Mouse (Mus musculus): Measurements from ENCODE around the gene Mfge8. TPM values are rescaled to one million over a fixed set of nuclear protein-coding genes. Genes with fewer than 3 reads are reported as not detected.
A peak's percentile ranks its signal among the peaks of the same experiment; 100 is the strongest.

Mfge8 gene
- total and polyA plus RNA-seq, 2 experiments from 2014 or later = 250 to 285 TPM

- peaks cover 17% of the 10 kb centered on the region for H3K36me3 ChIP-seq (replicated peaks; ENCODE audit: control insufficient read depth, insufficient read depth, low read length)
- H3K27ac ChIP-seq (ENCODE audit: low read depth) = no peak overlapping the region
- no peak overlapping the region for H3K9ac ChIP-seq (replicated peaks; ENCODE audit: low read depth, low read length)
- no peak overlapping the region for H3K4me3 ChIP-seq (ENCODE audit: low read depth, low read length)
- peaks cover 7% of the 10 kb centered on the region; the same call in 1 of the 2 replicates for H3K27me3 ChIP-seq (ENCODE audit: control insufficient read depth, insufficient read depth, low read length)
- ATAC-seq (ENCODE audit: insufficient read depth, low read depth) (no peak), DNase-seq (ENCODE audit: low spot score) (no peak)
- H3K9me3 ChIP-seq (replicated peaks; ENCODE audit: control insufficient read depth, low read length) = no peaks in the 10 kb centered on the region
- H3K4me2 ChIP-seq (ENCODE audit: low read depth, low read length) = no peak overlapping the region
- TF ChIP-seq CTCF (IDR thresholded peaks at IDR 0.05; ENCODE audit: low read depth) (peak; percentile 40), EP300 (IDR thresholded peaks at IDR 0.05; ENCODE audit: low read depth) (no peak)
- 25% methylated on average over 8 of the region's 8 CpGs for WGBS
- H3K4me1 ChIP-seq (ENCODE audit: control insufficient read depth, insufficient read depth) = peaks cover 18% of the 10 kb centered on the region
Measured at GRCm38 (mm10) chr7:79129883-79130282, 19.0 kb downstream of the Mfge8 start.

- Histone ChIP-seq H3K27ac (ENCODE audit: low read depth) (no peak overlapping the region), H3K4me2 (ENCODE audit: low read depth, low read length) (no peak overlapping the region), H3K9ac (replicated peaks; ENCODE audit: low read depth, low read length) (no peak overlapping the region), H3K4me1 (ENCODE audit: control insufficient read depth, insufficient read depth) (no peaks in the 10 kb centered on the region), H3K4me3 (ENCODE audit: low read depth, low read length) (no peak overlapping the region), H3K9me3 (replicated peaks; ENCODE audit: control insufficient read depth, low read length) (no peaks in the 10 kb centered on the region), H3K36me3 (replicated peaks; ENCODE audit: control insufficient read depth, insufficient read depth, low read length) (no peaks in the 10 kb centered on the region), H3K27me3 (ENCODE audit: control insufficient read depth, insufficient read depth, low read length) (no peaks in the 10 kb centered on the region)
- DNase-seq (ENCODE audit: low spot score) = no peak
- 72% methylated on average over 5 of the region's 5 CpGs for WGBS
- ATAC-seq (ENCODE audit: insufficient read depth, low read depth) = no peak
- no peak for TF ChIP-seq CTCF (IDR thresholded peaks at IDR 0.05; ENCODE audit: low read depth)
- TF ChIP-seq EP300 (IDR thresholded peaks at IDR 0.05; ENCODE audit: low read depth) = no peak
Measured at GRCm38 (mm10) chr7:79123465-79123864, 25.4 kb downstream of the Mfge8 start.

GRCm38 (mm10) chr7:79113848-79114247, 35.0 kb downstream of the Mfge8 start:
- TF ChIP-seq CTCF (IDR thresholded peaks at IDR 0.05; ENCODE audit: low read depth) (no peak), EP300 (IDR thresholded peaks at IDR 0.05; ENCODE audit: low read depth) (no peak)
- H3K27me3 ChIP-seq (ENCODE audit: control insufficient read depth, insufficient read depth, low read length) = no peaks in the 10 kb centered on the region
- no peak for DNase-seq (ENCODE audit: low spot score)
- ATAC-seq (ENCODE audit: insufficient read depth, low read depth) = no peak
- H3K9me3 ChIP-seq (replicated peaks; ENCODE audit: control insufficient read depth, low read length) = no peaks in the 10 kb centered on the region
- H3K27ac ChIP-seq (ENCODE audit: low read depth) = no peak overlapping the region
- no peaks in the 10 kb centered on the region for H3K36me3 ChIP-seq (replicated peaks; ENCODE audit: control insufficient read depth, insufficient read depth, low read length)
- H3K9ac ChIP-seq (replicated peaks; ENCODE audit: low read depth, low read length) = no peak overlapping the region
- no peak overlapping the region for H3K4me3 ChIP-seq (ENCODE audit: low read depth, low read length)
- WGBS = 72% methylated on average over 4 of the region's 4 CpGs
- H3K4me1 ChIP-seq (ENCODE audit: control insufficient read depth, insufficient read depth) = no peaks in the 10 kb centered on the region
- H3K4me2 ChIP-seq (ENCODE audit: low read depth, low read length) = no peak overlapping the region

- ATAC-seq (ENCODE audit: insufficient read depth, low read depth) (no peak), DNase-seq (ENCODE audit: low spot score) (no peak)
- Histone ChIP-seq H3K4me3 (ENCODE audit: low read depth, low read length) (no peak overlapping the region), H3K36me3 (replicated peaks; ENCODE audit: control insufficient read depth, insufficient read depth, low read length) (no peaks in the 10 kb centered on the region), H3K4me1 (ENCODE audit: control insufficient read depth, insufficient read depth) (no peaks in the 10 kb centered on the region), H3K4me2 (ENCODE audit: low read depth, low read length) (no peak overlapping the region), H3K27ac (ENCODE audit: low read depth) (no peak overlapping the region), H3K9me3 (replicated peaks; ENCODE audit: control insufficient read depth, low read length) (no peaks in the 10 kb centered on the region), H3K27me3 (ENCODE audit: control insufficient read depth, insufficient read depth, low read length) (no peaks in the 10 kb centered on the region), H3K9ac (replicated peaks; ENCODE audit: low read depth, low read length) (no peak overlapping the region)
- TF ChIP-seq CTCF (IDR thresholded peaks at IDR 0.05; ENCODE audit: low read depth) = no peak
- TF ChIP-seq EP300 (IDR thresholded peaks at IDR 0.05; ENCODE audit: low read depth) = no peak
- 69% methylated on average over 5 of the region's 5 CpGs for WGBS
Measured at GRCm38 (mm10) chr7:79096492-79096891, 52.4 kb downstream of the Mfge8 start.

- no peak overlapping the region for H3K4me2 ChIP-seq (ENCODE audit: low read depth, low read length)
- no peaks in the 10 kb centered on the region for H3K9me3 ChIP-seq (replicated peaks; ENCODE audit: control insufficient read depth, low read length)
- H3K4me1 ChIP-seq (ENCODE audit: control insufficient read depth, insufficient read depth) = no peaks in the 10 kb centered on the region
- 66% methylated on average over 4 of the region's 4 CpGs for WGBS
- H3K4me3 ChIP-seq (ENCODE audit: low read depth, low read length) = no peak overlapping the region
- DNase-seq (ENCODE audit: low spot score) = no peak
- no peak for TF ChIP-seq EP300 (IDR thresholded peaks at IDR 0.05; ENCODE audit: low read depth)
- TF ChIP-seq CTCF (IDR thresholded peaks at IDR 0.05; ENCODE audit: low read depth) = peak; percentile 15; the same call in 1 of the 2 replicates
- no peaks in the 10 kb centered on the region for H3K27me3 ChIP-seq (ENCODE audit: control insufficient read depth, insufficient read depth, low read length)
- H3K9ac ChIP-seq (replicated peaks; ENCODE audit: low read depth, low read length) = no peak overlapping the region
- H3K36me3 ChIP-seq (replicated peaks; ENCODE audit: control insufficient read depth, insufficient read depth, low read length) = no peaks in the 10 kb centered on the region
- no peak overlapping the region for H3K27ac ChIP-seq (ENCODE audit: low read depth)
- ATAC-seq (ENCODE audit: insufficient read depth, low read depth) = no peak
Measured at GRCm38 (mm10) chr7:79089111-79089510, 59.7 kb downstream of the Mfge8 start.

Other genes starting within 250 kb of the Mfge8 start
- gene Isg20, start 235.6 kb downstream of the Mfge8 start, total RNA-seq (2014; rRNA removed; ENCODE audit: low replicate concordance) = 0.31 and 11.5 TPM in 2 replicates
- gene Isg20, start 235.6 kb downstream of the Mfge8 start, polyA plus RNA-seq (2015; fragmentation: Nextera tagmentation; extraction: Ambion mirVana) = 3.1 and 5.2 TPM in 2 replicates
- gene Acan, start 95.6 kb downstream of the Mfge8 start, total RNA-seq (2014; rRNA removed; ENCODE audit: low replicate concordance) = 2.2 and 5.5 TPM in 2 replicates
- gene Acan, start 95.6 kb downstream of the Mfge8 start, polyA plus RNA-seq (2015; fragmentation: Nextera tagmentation; extraction: Ambion mirVana) = 1.1 and 1.3 TPM in 2 replicates
- gene Hapln3, start 18.0 kb downstream of the Mfge8 start, total RNA-seq (2014; rRNA removed; ENCODE audit: low replicate concordance) = 2.0 TPM in 1 of 2 replicates, not detected in the other
- gene Hapln3, start 18.0 kb downstream of the Mfge8 start, polyA plus RNA-seq (2015; fragmentation: Nextera tagmentation; extraction: Ambion mirVana) = 0.40 and 0.55 TPM in 2 replicates
- gene Abhd2, start 124.1 kb upstream of the Mfge8 start, total RNA-seq (2014; rRNA removed; ENCODE audit: low replicate concordance) = 14.5 and 16.6 TPM in 2 replicates
- gene Abhd2, start 124.1 kb upstream of the Mfge8 start, polyA plus RNA-seq (2015; fragmentation: Nextera tagmentation; extraction: Ambion mirVana) = 3.4 and 4.2 TPM in 2 replicates
- gene Rlbp1, start 238.0 kb upstream of the Mfge8 start, total RNA-seq (2014; rRNA removed; ENCODE audit: low replicate concordance) = not detected in 2 replicates
- not detected in 2 replicates for gene Rlbp1, start 238.0 kb upstream of the Mfge8 start, polyA plus RNA-seq (2015; fragmentation: Nextera tagmentation; extraction: Ambion mirVana)
- gene Fanci, start 242.9 kb upstream of the Mfge8 start, total RNA-seq (2014; rRNA removed; ENCODE audit: low replicate concordance) = 6.1 and 13.5 TPM in 2 replicates
- gene Fanci, start 242.9 kb upstream of the Mfge8 start, polyA plus RNA-seq (2015; fragmentation: Nextera tagmentation; extraction: Ambion mirVana) = 1.5 and 1.7 TPM in 2 replicates

Data from heart, postnatal 0 days (tissue).